Mouse (Mus musculus): Measurements from ENCODE around the gene Rsrc2. TPM values are rescaled to one million over a fixed set of nuclear protein-coding genes. Genes with fewer than 3 reads are reported as not detected.

Gene Rsrc2
- polyA plus RNA-seq, 1 experiment from 2014 or later: 34.2 TPM

Other genes with a start within 250 kb of the Rsrc2 start
- not detected in 2 replicates for gene B3gnt4, start 239.0 kb downstream of the Rsrc2 start, polyA plus RNA-seq (2015; fragmentation: Nextera tagmentation; extraction: Ambion mirVana)
- 51.6 and 54.9 TPM in 2 replicates for gene Diablo, start 225.2 kb downstream of the Rsrc2 start, polyA plus RNA-seq (2015; fragmentation: Nextera tagmentation; extraction: Ambion mirVana)
- 0.09 TPM in 1 of 2 replicates, not detected in the other for gene Gm49027, start 223.9 kb downstream of the Rsrc2 start, polyA plus RNA-seq (2015; fragmentation: Nextera tagmentation; extraction: Ambion mirVana)
- 18.1 and 18.7 TPM in 2 replicates for gene Vps33a, start 176.4 kb downstream of the Rsrc2 start, polyA plus RNA-seq (2015; fragmentation: Nextera tagmentation; extraction: Ambion mirVana)
- 10.8 and 11.9 TPM in 2 replicates for gene Clip1, start 64.8 kb downstream of the Rsrc2 start, polyA plus RNA-seq (2015; fragmentation: Nextera tagmentation; extraction: Ambion mirVana)
- 25.6 and 28.6 TPM in 2 replicates for gene Zcchc8, start 28.3 kb downstream of the Rsrc2 start, polyA plus RNA-seq (2015; fragmentation: Nextera tagmentation; extraction: Ambion mirVana)
- 19.9 and 21.3 TPM in 2 replicates for gene Kntc1, start 302 bp upstream of the Rsrc2 start, polyA plus RNA-seq (2015; fragmentation: Nextera tagmentation; extraction: Ambion mirVana)
- gene Hcar2, start 116.1 kb upstream of the Rsrc2 start, polyA plus RNA-seq (2015; fragmentation: Nextera tagmentation; extraction: Ambion mirVana): 0.18 and 0.32 TPM in 2 replicates
- 0.10 and 0.13 TPM in 2 replicates for gene Hcar1, start 130.6 kb upstream of the Rsrc2 start, polyA plus RNA-seq (2015; fragmentation: Nextera tagmentation; extraction: Ambion mirVana)
- gene Denr, start 157.8 kb upstream of the Rsrc2 start, polyA plus RNA-seq (2015; fragmentation: Nextera tagmentation; extraction: Ambion mirVana): 30.9 and 42.8 TPM in 2 replicates
- 0.76 and 1.2 TPM in 2 replicates for gene Gm43518, start 178.0 kb upstream of the Rsrc2 start, polyA plus RNA-seq (2015; fragmentation: Nextera tagmentation; extraction: Ambion mirVana)
- gene Ccdc62, start 181.3 kb upstream of the Rsrc2 start, polyA plus RNA-seq (2015; fragmentation: Nextera tagmentation; extraction: Ambion mirVana): 2.5 and 3.2 TPM in 2 replicates
- 11.4 and 12.9 TPM in 2 replicates for gene Hip1r, start 224.2 kb upstream of the Rsrc2 start, polyA plus RNA-seq (2015; fragmentation: Nextera tagmentation; extraction: Ambion mirVana)